Mouse (Mus musculus): ENCODE measurements around the gene Slc37a1. TPM values are rescaled to one million over a fixed set of nuclear protein-coding genes. Genes with fewer than 3 reads are reported as not detected.

Gene Slc37a1
- polyA plus RNA-seq, 1 experiment, result 59.7 TPM

- no peak for DNase-seq
Measured at GRCm38 (mm10) chr17:31271136-31271851, 15.3 kb upstream of the Slc37a1 start.

DNA sequence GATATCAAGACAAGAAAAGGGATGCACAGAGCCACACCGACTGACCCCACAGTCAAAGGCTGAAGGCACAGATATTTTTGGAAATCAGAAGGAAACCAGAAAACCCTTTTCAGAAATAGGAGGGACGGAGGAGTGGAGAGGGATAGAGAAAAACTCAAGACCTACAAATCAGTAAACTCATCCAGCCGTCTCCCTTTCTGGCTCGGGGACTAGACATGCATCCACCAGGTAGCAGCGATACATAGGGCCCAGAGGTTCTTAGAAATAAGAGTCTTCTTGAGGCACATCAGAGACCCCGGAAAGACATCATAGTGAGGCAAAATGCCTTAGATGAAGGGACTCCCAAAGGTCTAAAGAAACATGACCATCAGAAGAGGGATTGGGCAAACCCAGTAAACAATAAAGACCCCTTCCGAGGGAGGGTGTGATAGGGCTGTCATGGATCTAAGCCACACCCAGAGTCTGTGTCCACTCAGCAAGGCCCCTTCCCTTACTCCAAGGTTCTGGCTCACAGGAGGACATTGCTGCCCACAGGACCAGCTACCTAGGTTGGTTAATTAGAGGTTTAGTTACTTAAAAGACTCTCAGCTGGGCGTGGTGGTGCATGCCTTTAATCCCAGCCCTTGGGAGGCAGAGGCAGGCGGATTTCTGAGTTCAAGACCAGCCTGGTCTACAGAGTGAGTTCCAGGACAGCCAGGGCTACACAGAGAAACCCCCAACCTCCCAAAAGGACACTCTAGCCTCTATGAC is 14.0 kb upstream of the Slc37a1 start:
- TF ChIP-seq CTCF (IDR thresholded peaks at IDR 0.05; ENCODE audit: borderline replicate concordance, control insufficient read depth, extremely low read depth, insufficient read depth, low read length, poor library complexity), result no peak
- no peak for TF ChIP-seq POLR2A (IDR thresholded peaks at IDR 0.05; ENCODE audit: control insufficient read depth, extremely low read depth, insufficient read depth, low read length, poor library complexity)
- H3K4me3 ChIP-seq (ENCODE audit: control insufficient read depth, insufficient read depth, low read length), result no peak overlapping the region
- no peaks in the 10 kb centered on the region for H3K36me3 ChIP-seq (ENCODE audit: control insufficient read depth, insufficient read depth, low read length)
- no peak for DNase-seq
- no peaks in the 10 kb centered on the region for H3K27me3 ChIP-seq (ENCODE audit: control insufficient read depth, insufficient read depth, low read length)
- peaks cover 20% of the 10 kb centered on the region for H3K4me1 ChIP-seq (replicated peaks; ENCODE audit: control insufficient read depth, insufficient read depth, low read length)
- WGBS, result 93% methylated on average over 9 of the region's 9 CpGs
- no peak overlapping the region for H3K27ac ChIP-seq (ENCODE audit: control insufficient read depth, insufficient read depth, low read length)

More at GRCm38 (mm10) chr17:31271136-31271851, 15.3 kb upstream of the Slc37a1 start:
- no peaks in the 10 kb centered on the region for H3K36me3 ChIP-seq (ENCODE audit: control insufficient read depth, insufficient read depth, low read length)
- TF ChIP-seq CTCF (IDR thresholded peaks at IDR 0.05; ENCODE audit: borderline replicate concordance, control insufficient read depth, extremely low read depth, insufficient read depth, low read length, poor library complexity) (no peak), POLR2A (IDR thresholded peaks at IDR 0.05; ENCODE audit: control insufficient read depth, extremely low read depth, insufficient read depth, low read length, poor library complexity) (no peak)
- H3K27me3 ChIP-seq (ENCODE audit: control insufficient read depth, insufficient read depth, low read length), result no peaks in the 10 kb centered on the region
- H3K27ac ChIP-seq (ENCODE audit: control insufficient read depth, insufficient read depth, low read length), result no peak overlapping the region
- H3K4me1 ChIP-seq (replicated peaks; ENCODE audit: control insufficient read depth, insufficient read depth, low read length), result peaks cover 12% of the 10 kb centered on the region
- 66% methylated on average over 7 of the region's 7 CpGs for WGBS
- H3K4me3 ChIP-seq (ENCODE audit: control insufficient read depth, insufficient read depth, low read length), result no peak overlapping the region

DNA sequence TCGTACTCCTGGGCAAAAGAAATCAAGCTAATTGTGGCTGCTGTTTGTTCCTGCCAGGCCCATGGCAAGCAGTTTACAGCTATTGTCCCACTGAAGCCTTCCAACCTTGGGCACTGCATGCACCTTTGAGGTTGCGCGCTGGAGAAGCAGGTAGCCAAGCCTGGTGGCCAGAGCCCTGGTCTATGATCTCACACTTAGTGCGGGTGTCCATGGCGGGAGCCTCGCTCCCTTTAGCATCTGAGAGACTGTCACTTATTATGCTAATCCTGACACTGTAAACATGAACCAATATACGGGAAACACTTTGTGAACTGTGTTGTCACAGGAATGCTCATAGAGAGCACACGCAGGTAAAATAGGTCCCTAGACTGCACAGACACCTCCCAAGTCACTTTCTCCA is 13.0 kb upstream of the Slc37a1 start:
- H3K4me3 ChIP-seq (ENCODE audit: control insufficient read depth, insufficient read depth, low read length), result no peak overlapping the region
- 95% methylated on average over 8 of the region's 8 CpGs for WGBS
- H3K27ac ChIP-seq (ENCODE audit: control insufficient read depth, insufficient read depth, low read length), result no peak overlapping the region
- peaks cover 22% of the 10 kb centered on the region for H3K4me1 ChIP-seq (replicated peaks; ENCODE audit: control insufficient read depth, insufficient read depth, low read length)
- H3K27me3 ChIP-seq (ENCODE audit: control insufficient read depth, insufficient read depth, low read length), result no peaks in the 10 kb centered on the region
- no peak for DNase-seq
- H3K36me3 ChIP-seq (ENCODE audit: control insufficient read depth, insufficient read depth, low read length), result no peaks in the 10 kb centered on the region
- no peak for TF ChIP-seq CTCF (IDR thresholded peaks at IDR 0.05; ENCODE audit: borderline replicate concordance, control insufficient read depth, extremely low read depth, insufficient read depth, low read length, poor library complexity)
- TF ChIP-seq POLR2A (IDR thresholded peaks at IDR 0.05; ENCODE audit: control insufficient read depth, extremely low read depth, insufficient read depth, low read length, poor library complexity), result no peak

- Histone ChIP-seq H3K4me3 (ENCODE audit: control insufficient read depth, insufficient read depth, low read length) (no peak overlapping the region), H3K27ac (ENCODE audit: control insufficient read depth, insufficient read depth, low read length) (no peak overlapping the region), H3K4me1 (replicated peaks; ENCODE audit: control insufficient read depth, insufficient read depth, low read length) (peaks cover 22% of the 10 kb centered on the region), H3K27me3 (ENCODE audit: control insufficient read depth, insufficient read depth, low read length) (no peaks in the 10 kb centered on the region), H3K36me3 (ENCODE audit: control insufficient read depth, insufficient read depth, low read length) (no peaks in the 10 kb centered on the region)
- WGBS, result 35% methylated on average over 6 of the region's 6 CpGs
- TF ChIP-seq CTCF (IDR thresholded peaks at IDR 0.05; ENCODE audit: borderline replicate concordance, control insufficient read depth, extremely low read depth, insufficient read depth, low read length, poor library complexity) (no peak), POLR2A (IDR thresholded peaks at IDR 0.05; ENCODE audit: control insufficient read depth, extremely low read depth, insufficient read depth, low read length, poor library complexity) (no peak)
- DNase-seq, result peak; percentile 44
Measured at GRCm38 (mm10) chr17:31275181-31275580, 11.4 kb upstream of the Slc37a1 start.

DNA sequence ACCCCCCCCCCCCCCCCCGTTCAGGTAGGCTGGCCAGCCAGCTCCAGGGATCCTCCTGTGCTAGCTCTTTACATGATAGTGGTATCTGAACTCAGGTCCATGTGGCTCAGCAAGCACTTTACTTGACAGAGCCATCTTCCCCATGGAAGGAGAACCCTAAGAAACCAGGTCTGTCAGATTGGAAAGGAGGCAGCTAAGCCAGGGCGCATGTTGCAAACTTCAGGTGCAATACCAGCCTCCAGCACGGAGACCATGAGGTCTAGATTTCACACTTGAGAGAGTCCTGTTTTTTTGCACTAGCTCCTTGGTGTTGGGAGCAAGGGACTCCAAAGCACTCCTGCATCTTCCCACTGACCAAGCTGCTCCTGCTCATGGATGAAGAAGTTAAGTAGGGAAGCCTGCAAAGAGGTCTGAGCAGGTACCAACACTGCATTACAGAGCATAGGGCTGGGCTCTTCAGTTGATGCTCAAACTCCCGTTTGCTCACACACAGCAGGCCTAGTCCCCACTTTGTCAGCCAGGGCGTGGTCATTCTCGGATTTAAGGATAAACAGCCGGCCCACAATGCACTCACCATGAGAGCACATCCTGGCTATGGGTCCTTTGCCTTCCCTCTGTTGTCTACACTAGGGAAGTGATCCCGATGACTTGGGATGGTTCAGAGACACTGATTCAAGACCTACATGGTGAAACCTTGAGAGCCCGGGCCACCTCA is 10.2 kb upstream of the Slc37a1 start:
- no peak overlapping the region for H3K27ac ChIP-seq (ENCODE audit: control insufficient read depth, insufficient read depth, low read length)
- TF ChIP-seq CTCF (IDR thresholded peaks at IDR 0.05; ENCODE audit: borderline replicate concordance, control insufficient read depth, extremely low read depth, insufficient read depth, low read length, poor library complexity) (no peak), POLR2A (IDR thresholded peaks at IDR 0.05; ENCODE audit: control insufficient read depth, extremely low read depth, insufficient read depth, low read length, poor library complexity) (no peak)
- 68% methylated on average over 9 of the region's 9 CpGs for WGBS
- no peak for DNase-seq
- no peaks in the 10 kb centered on the region for H3K27me3 ChIP-seq (ENCODE audit: control insufficient read depth, insufficient read depth, low read length)
- no peaks in the 10 kb centered on the region for H3K36me3 ChIP-seq (ENCODE audit: control insufficient read depth, insufficient read depth, low read length)
- H3K4me1 ChIP-seq (replicated peaks; ENCODE audit: control insufficient read depth, insufficient read depth, low read length), result peaks cover 22% of the 10 kb centered on the region
- no peak overlapping the region for H3K4me3 ChIP-seq (ENCODE audit: control insufficient read depth, insufficient read depth, low read length)

All from thymus, adult 2 months (tissue).